Mouse (Mus musculus) urinary bladder, postnatal 36 days (tissue): Measurements from ENCODE around the gene Htr3b.
"Not testable (repeated sequence)": the region's sequence is repeated elsewhere in the genome, so short reads cannot be mapped to it uniquely, and the experiment has no call there.

Experiments used
- DNase-seq, 2 experiments: peaks; one replicate each; pipeline ENCODE4 v3.0.0; 2022; ENCODE audit warnings: low spot score in 2 of 2, mixed read lengths in 1 of 2

Gene Htr3b

DNA sequence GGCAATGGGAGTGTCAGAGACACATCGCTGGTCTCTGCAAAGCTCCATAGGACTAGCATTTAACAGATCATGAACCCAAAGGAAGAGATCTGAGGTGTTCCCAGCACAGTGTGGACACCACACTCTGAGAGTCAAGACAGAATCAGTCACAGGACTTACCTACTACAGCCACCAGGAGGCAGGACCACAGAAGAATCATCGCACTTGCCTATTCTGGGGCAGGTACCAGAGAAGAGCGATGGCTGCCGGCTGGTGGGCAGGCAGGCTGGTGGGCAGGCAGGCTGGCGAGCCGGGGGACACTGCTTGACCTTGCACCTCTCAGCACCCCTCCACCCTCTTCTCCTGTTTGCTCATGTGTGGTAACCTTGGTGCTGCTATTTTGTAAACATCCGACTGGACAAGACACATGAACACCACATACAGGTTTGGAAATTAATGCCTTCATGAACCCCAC is at the start of gene Htr3b:
Gene Htr3b, minus strand, starts transcription at position 404 of the 454 bp plus-strand sequence.
- no peak for DNase-seq

- DNase-seq = no peak
Measured at GRCm38 (mm10) chr9:48999256-48999655, 34.5 kb upstream of the Htr3b start.

DNA sequence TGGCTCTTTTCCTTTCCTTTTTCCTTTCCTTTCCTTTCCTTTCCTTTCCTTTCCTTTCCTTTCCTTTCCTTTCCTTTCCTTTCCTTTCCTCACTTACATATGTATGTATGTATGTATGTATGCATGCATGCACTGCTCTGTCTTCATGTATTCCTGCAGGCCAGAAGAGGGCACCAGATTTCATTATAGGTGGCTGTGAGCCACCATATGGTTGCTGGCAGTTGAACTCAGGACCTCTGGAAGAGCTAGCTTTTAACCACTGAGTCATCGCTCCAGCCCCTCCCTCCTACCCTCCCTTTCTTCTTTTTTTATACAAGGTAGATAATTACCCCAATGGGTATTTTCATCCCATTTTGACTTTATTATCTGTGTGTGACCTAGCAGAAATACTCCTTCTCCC is 30.9 kb upstream of the Htr3b start:
- no peak for DNase-seq

- DNase-seq = no peak
Measured at GRCm38 (mm10) chr9:48994779-48995178, 30.0 kb upstream of the Htr3b start.

GRCm38 (mm10) chr9:48991671-48992070 is 26.9 kb upstream of the Htr3b start:
- no peak for DNase-seq

- no peak for DNase-seq
Measured at GRCm38 (mm10) chr9:48987201-48988101, 22.7 kb upstream of the Htr3b start.

GRCm38 (mm10) chr9:48986616-48987141 is 21.9 kb upstream of the Htr3b start:
- no peak for DNase-seq

- no peak for DNase-seq
Measured at GRCm38 (mm10) chr9:48985708-48986088, 20.9 kb upstream of the Htr3b start.

DNA sequence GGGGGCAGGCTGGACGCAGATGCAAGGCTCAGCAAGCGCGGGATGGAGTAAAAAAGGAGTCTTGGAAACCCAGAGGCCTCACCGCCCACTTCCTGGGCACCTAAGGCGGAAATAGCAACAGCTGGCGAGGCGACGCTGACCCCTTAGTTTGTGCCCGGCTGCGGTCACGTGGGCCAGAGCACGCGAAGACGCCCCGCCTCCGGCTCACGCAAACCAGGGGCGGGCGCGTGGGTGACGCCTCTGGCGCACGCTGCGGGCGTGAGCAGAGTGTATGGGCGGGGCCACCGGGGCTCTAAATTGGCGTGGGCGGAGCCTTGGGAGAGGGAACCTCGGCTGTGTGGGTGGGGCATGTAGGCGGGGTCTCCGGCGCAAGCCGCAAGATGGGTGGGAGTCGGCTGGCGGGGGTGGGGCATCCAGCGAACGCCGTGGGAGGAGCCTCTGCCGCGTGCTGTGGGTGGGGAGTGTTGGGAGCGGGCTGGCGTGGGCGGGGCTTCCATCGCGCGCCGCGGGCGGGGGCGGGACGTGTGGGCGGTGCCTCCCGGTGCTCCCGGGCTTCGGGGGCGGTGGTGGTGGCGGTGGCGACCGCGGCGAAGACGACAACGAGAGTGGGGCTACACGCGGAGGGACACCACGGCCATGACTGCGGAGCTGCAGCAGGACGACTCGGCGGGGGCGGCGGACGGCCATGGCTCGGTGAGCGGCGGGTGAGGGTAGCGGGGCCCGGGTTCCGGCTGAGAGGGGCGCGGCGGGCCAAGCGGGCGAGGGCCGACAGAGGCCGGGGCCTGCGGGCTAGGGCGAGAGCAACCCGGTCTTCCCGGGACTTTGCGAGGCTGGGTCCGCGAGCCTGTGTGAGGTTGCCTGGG is 20.3 kb upstream of the Htr3b start, which contains the start of gene Usp28:
Gene Usp28, plus strand, starts transcription at position 531 of the 863 bp plus-strand sequence.
- DNase-seq = peak; percentile 98 to 100

DNA sequence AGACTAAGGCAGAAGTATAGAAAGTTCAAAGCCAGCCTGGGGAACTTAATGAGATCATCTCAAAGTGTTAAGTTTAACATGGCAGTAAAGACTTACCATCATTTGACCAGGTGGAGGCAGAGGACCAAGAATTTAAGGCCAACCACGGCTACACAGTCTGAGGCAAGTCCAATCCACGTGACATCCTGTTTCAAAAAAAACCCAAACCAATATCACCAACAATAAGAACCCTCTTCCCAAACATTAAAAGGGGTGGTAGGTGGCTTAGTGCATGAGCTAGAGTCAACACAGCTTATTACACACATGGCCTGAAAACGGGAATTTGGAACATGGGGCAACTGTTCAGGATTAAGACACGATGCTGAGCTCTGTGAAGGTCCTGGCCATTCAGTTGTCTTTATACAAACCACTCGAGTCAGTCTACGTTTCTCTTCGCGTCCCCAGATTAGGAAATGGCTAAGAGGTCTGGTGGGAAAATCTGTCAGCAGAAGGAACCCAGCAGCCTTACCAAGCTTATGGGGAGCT is 19.6 kb upstream of the Htr3b start:
- DNase-seq = peak in 1 of 2 experiments; percentile 11

GRCm38 (mm10) chr9:48983801-48984200 is 19.0 kb upstream of the Htr3b start:
- not testable (repeated sequence) for DNase-seq

- no peak for DNase-seq
Measured at GRCm38 (mm10) chr9:48981827-48982226, 17.0 kb upstream of the Htr3b start.

DNA sequence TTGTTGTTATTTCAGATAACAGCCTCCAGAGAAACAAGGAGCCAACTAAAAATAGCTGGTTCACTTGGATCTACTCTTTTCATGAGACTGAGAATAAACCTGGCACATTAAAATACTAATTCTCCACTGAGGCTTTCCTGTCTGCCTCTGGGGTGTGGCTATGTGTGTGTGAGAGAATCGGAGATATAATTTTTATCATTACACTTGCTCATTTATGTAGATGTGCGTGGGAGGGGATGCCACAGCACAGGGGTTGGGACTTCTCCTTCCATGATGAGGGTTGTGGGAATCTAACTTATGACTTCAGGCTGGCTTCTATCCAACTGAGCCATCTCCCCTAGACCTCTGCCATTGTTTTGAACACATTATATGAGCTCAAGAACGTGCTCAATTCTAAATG is 16.0 kb upstream of the Htr3b start:
- no peak for DNase-seq

DNA sequence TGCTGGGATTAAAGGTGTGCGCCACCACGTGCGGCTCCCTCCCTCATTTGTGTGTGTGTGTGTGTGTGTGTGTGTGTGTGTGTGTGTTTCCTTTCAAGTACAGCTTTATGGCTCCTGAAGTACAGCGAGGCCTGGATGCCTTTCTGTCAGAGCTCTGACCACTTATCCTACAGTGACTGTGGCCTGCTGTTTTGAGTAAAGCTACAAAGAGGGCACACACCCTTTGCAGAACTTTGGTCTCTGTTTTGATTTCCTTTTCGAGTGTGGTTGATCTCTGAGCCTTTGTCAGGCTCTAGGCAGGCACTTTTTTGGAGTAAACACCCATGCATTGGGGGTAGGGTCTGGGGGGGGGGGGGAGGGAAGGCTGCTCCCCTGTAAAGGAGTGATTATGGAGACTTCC is 15.6 kb upstream of the Htr3b start:
- no peak for DNase-seq

DNA sequence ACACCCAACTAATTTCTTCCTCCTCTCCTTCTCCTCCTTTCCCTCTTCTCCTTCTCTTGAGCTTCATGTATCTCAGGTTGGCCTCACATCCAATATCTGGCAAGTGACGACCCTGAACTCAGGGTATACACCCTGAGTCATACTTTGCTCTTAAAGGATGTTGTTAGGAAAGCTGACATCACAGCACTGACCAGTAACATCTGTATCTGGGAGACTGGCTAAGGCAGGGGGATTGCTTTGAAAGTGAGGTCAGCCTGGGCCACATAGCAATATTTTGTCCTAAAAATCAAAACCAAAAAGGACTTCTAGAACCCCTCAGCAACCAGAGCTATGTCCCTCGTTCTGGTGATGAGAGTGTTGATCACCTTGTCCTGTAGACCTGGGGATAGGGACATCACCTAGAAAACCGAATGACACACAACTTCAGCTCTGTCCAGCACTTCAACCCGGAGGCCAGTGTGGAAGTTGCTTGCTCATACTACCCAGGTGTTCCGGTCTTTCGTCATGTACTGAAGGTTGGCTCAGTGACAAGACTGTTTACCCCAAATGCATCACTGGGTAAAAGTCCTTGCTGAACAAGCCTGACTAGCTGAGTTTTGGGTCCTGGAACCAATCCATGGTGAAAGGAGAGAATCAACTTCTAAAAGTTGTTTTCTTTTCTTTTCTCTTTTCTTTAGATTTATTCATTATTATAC is 12.0 kb upstream of the Htr3b start:
- DNase-seq = peak in 1 of 2 experiments; percentile 8

DNA sequence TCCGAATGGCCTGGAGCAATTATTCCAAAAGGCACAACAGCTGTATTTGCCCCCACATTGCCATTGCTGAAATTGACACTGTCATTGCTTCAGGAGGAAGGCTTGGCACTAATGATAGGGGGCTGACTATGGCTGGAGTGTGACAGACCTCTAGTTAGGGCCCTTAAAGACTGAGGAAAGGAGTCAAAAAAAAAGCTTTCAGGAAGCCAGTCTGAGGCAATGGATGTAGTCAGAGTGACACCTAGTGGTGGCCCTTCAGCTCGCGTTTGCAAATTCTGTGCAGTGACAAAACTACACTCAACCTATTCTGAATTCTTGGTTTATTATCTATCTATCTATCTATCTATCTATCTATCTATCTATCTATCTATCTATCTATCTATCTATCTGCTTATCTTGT is 7.7 kb upstream of the Htr3b start:
- DNase-seq = peak in 1 of 2 experiments; percentile 35

DNA sequence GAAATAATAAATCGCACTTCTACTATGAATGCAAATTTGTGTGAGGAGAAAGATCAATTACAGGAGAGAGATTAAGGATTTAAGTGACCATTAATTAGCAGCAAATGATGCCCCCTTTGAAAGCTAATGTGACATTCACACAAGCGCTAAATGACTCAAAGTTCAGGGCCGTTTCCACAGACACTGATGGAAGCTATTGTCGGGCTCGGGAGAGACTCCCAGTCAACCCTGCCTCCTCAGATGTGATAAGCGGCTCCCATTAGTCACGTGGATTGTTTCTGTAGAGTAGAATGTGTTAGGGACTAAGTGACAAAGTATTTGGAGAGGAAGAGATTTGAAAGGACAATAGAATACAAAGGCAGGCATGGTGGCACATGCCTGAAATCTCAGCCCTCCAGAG is 2.7 kb downstream of the Htr3b start:
- DNase-seq = no peak

DNA sequence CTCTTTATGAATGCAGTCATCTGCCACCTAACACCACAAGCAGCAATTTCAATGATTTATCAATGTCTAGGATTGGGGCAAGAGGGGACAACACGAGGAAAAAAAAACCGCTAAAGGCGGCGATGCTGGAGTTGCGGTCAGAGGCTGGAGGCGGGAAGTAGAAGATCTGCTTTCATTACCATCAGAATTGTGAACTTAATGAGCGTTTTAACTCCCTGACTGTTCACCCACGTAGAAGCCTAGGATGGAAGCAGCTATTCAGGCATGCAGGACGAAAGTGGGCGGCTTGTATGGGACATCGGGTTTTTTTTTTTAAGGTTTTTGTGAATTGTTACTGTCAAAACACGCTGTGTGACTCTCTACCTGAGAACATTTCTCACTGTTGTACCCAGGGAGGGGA is 3.5 kb downstream of the Htr3b start:
- no peak for DNase-seq

GRCm38 (mm10) chr9:48947565-48947964 is 17.2 kb downstream of the Htr3b start:
- no peak for DNase-seq

DNA sequence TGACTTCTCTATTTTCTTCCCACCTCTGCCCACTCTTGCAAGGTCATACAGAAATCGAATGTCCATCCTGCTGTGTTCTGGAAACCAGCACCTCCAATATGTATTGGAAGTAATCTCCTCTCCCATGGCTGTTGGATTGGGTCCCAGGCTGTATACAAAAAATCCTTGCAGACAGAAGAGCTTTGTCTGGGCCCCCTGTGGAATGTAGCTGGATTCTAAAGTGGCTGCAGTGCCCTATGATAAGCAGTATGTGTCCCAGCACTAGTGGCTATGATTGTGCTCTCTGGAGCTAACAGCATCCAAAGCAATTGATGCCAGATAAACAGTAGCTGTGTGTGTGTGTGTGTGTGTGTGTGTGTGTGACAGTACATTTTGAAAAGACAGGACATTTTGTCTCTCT is 22.4 kb downstream of the Htr3b start:
- DNase-seq = no peak

DNA sequence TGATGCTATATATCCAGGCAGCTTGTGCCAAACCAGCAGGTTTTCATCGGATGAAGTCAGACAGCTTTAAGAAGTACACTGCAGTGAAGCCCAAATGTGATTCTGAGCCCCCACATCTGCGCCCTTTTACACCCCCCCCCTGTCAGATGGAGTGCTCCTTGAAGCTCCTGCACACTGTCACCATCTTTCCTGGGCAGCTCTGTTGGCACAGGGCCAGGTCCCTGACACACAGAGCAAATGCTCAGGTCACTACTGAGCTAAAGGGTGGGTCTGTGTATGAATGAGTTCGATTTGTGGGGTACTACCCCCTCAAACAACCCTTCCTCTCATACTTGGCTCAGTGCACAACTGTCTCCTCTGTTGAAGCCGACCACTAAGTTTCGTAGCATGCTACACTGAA is 35.4 kb downstream of the Htr3b start:
- DNase-seq = no peak
